Mouse (Mus musculus) testis, adult 2 months (tissue): ENCODE measurements around the gene Pigs.

ENCODE experiments used
- CTCF ChIP-seq: fragments of 200-500 bp; IDR thresholded peaks from 2 replicates; pipeline ENCODE4 v1.5.1; 2012; ENCODE audit warnings: low read depth, mild to moderate bottlenecking, inconsistent platforms, low read length, moderate library complexity; ENCODE audit not compliant: control insufficient read depth, insufficient read depth, insufficient replicate concordance
- POLR2A ChIP-seq: fragments of 200-500 bp; IDR thresholded peaks from 2 replicates; pipeline ENCODE4 v1.6.1; 2012; ENCODE audit warnings: low read depth, mild to moderate bottlenecking, inconsistent platforms, low read length, moderate library complexity; ENCODE audit not compliant: control insufficient read depth

- no peak for TF ChIP-seq POLR2A
- no peak for TF ChIP-seq CTCF
Observed at GRCm38 (mm10) chr11:78354905-78355304, 26.7 kb downstream of the Pigs start.
